ENCODE assay signal across 20 mouse cellular contexts in genomic region chr17:82215728-82216623, GRCm38 (mm10).
"Had no signal": no experiment of that assay in that cellular context is flagged by ENCODE, and none has a peak within 500 bp of the region (broad histone marks: within the 10 kb centered on the region; RNA-seq: fewer than 3 reads in every experiment).

No protein-coding gene starts in this region.

- H3K36me3 ChIP-seq: limb, embryonic 10.5 days; limb, embryonic 13.5 days; liver, embryonic 12.5 days; liver, embryonic 15.5 days; lung, embryonic 15.5 days; midbrain, embryonic 10.5 days; midbrain, embryonic 13.5 days had no signal

- H3K27me3 ChIP-seq: limb, embryonic 13.5 days; liver, embryonic 12.5 days; liver, embryonic 15.5 days; lung, embryonic 15.5 days; megakaryocyte, embryonic 14.5 days had no signal

- H3K9ac ChIP-seq: limb, embryonic 13.5 days; liver, embryonic 12.5 days; liver, embryonic 15.5 days; lung, embryonic 15.5 days; midbrain, embryonic 13.5 days had no signal

- DNase-seq: kidney, adult 11 months; kidney, adult 8-10 months; kidney, postnatal 36 days; liver; lung, adult 18-20 months; lung, postnatal 10 days; lung, postnatal 36 days; thymus, adult 2 months; thymus, postnatal 14 days; thymus, postnatal 4 days had no signal

- H3K27ac ChIP-seq: limb, embryonic 10.5 days; limb, embryonic 13.5 days; liver, embryonic 12.5 days; liver, embryonic 15.5 days; lung, embryonic 15.5 days; midbrain, embryonic 10.5 days; midbrain, embryonic 13.5 days; stomach, postnatal 0 days had no signal

- H3K4me2 ChIP-seq: limb, embryonic 13.5 days; liver, embryonic 12.5 days; liver, embryonic 15.5 days; lung, embryonic 15.5 days; midbrain, embryonic 13.5 days had no signal

- H3K9me3 ChIP-seq: limb, embryonic 10.5 days; limb, embryonic 13.5 days; liver, embryonic 12.5 days; liver, embryonic 15.5 days; lung, embryonic 15.5 days; megakaryocyte, embryonic 14.5 days; midbrain, embryonic 10.5 days; midbrain, embryonic 13.5 days had no signal

- ATAC-seq: liver, embryonic 12.5 days; midbrain, embryonic 13.5 days; midbrain, embryonic 16.5 days had no signal

- H3K4me3 ChIP-seq: limb, embryonic 10.5 days; limb, embryonic 13.5 days; liver, embryonic 12.5 days; liver, embryonic 15.5 days; lung, embryonic 15.5 days; megakaryocyte, embryonic 14.5 days; midbrain, embryonic 10.5 days; midbrain, embryonic 13.5 days had no signal

- H3K4me1 ChIP-seq: limb, embryonic 10.5 days; limb, embryonic 13.5 days; liver, embryonic 12.5 days; liver, embryonic 15.5 days; lung, embryonic 15.5 days; megakaryocyte, embryonic 14.5 days; midbrain, embryonic 13.5 days had no signal
